Mouse (Mus musculus) testis, adult 2 months (tissue): Measurements from ENCODE around the gene Fut8.

Experiments used
- CTCF ChIP-seq: fragments of 200-500 bp; IDR thresholded peaks from 2 replicates; pipeline ENCODE4 v1.5.1; 2012; ENCODE audit warnings: low read depth, mild to moderate bottlenecking, inconsistent platforms, low read length, moderate library complexity; ENCODE audit not compliant: control insufficient read depth, insufficient read depth, insufficient replicate concordance
- POLR2A ChIP-seq: fragments of 200-500 bp; IDR thresholded peaks from 2 replicates; pipeline ENCODE4 v1.6.1; 2012; ENCODE audit warnings: low read depth, mild to moderate bottlenecking, inconsistent platforms, low read length, moderate library complexity; ENCODE audit not compliant: control insufficient read depth

DNA sequence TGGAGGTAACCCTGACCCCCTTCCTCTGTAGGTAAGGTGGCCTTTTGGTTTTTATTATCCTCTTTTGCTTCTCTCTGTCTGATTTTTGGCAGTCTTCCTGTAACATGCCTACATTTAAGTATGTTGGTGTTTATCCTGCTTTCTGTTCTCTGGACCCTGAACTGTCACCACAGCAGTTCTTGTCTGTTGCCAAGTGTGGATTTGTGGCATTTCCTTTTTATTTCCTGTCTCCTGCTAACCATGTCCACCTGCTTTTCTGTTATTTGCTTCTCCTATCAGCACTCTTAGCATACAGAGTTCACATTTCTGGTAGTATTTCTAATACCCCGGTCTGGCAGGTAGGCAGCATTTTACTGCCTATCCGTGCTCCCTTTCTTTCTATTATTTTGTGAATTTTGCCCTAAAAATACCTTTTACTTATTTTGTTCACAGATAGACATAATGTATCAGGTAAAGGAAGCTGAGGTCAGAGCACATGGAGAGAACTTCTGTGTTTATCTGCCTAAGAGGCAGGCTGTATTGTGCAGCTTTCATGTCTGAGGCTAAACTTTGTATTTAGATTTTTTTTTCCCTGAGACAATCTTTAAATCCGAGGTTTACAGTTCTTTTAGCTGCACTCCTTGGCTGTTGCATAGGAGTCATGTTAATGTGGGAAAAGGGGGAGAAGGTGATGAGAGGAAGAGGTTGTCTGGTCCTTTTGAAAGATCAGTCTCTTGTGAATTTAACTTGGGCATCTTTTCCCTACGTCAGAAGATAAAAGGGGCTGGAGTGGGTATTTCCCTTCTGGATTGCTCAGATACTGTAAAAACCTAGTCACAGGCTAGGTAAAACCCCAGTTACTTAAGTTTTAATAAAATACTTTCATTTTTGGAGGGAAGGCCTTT is 54.7 kb downstream of the Fut8 start:
- no peak for TF ChIP-seq CTCF
- TF ChIP-seq POLR2A = no peak
